Mouse (Mus musculus): Measurements from ENCODE around the gene Nat8f2. TPM values are rescaled to one million over a fixed set of nuclear protein-coding genes. Genes with fewer than 3 reads are reported as not detected.
"Not testable (repeated sequence)": the region's sequence is repeated elsewhere in the genome, so short reads cannot be mapped to it uniquely, and the experiment has no call there.

Gene Nat8f2
- polyA plus RNA-seq, 1 experiment from 2014 or later, result not detected

- WGBS, result 68% methylated on average over 25 of the region's 25 CpGs
- not testable (repeated sequence) for H3K36me3 ChIP-seq; H3K4me3 ChIP-seq; H3K27me3 ChIP-seq (ENCODE audit: insufficient read depth, poor library complexity, severe bottlenecking); H3K27ac ChIP-seq; H3K4me1 ChIP-seq (replicated peaks); DNase-seq (ENCODE audit: low spot score)
- H3K9me3 ChIP-seq, result peaks cover 20% of the 10 kb centered on the region; the same call in 1 of the 2 replicates
Observed at GRCm38 (mm10) chr6:85895061-85895648, 26.2 kb upstream of the Nat8f2 start.

GRCm38 (mm10) chr6:85888961-85889360 is 20.0 kb upstream of the Nat8f2 start:
- WGBS, result 88% methylated on average over 2 of the region's 2 CpGs
- H3K27me3 ChIP-seq (ENCODE audit: insufficient read depth, poor library complexity, severe bottlenecking), result no peaks in the 10 kb centered on the region
- H3K4me3 ChIP-seq, result no peak overlapping the region
- H3K4me1 ChIP-seq (replicated peaks), result no peaks in the 10 kb centered on the region
- DNase-seq (ENCODE audit: low spot score), result no peak
- H3K9me3 ChIP-seq, result peaks cover 27% of the 10 kb centered on the region
- H3K36me3 ChIP-seq, result no peaks in the 10 kb centered on the region
- H3K27ac ChIP-seq, result no peak overlapping the region

- no peak for DNase-seq (ENCODE audit: low spot score)
- Histone ChIP-seq H3K36me3 (no peaks in the 10 kb centered on the region), H3K27ac (no peak overlapping the region), H3K27me3 (ENCODE audit: insufficient read depth, poor library complexity, severe bottlenecking) (no peaks in the 10 kb centered on the region), H3K4me3 (no peak overlapping the region), H3K9me3 (peaks cover 21% of the 10 kb centered on the region), H3K4me1 (replicated peaks) (no peaks in the 10 kb centered on the region)
- 82% methylated on average over 1 of the region's 1 CpGs for WGBS
Observed at GRCm38 (mm10) chr6:85884311-85884710, 15.4 kb upstream of the Nat8f2 start.

GRCm38 (mm10) chr6:85883246-85883645 is 14.3 kb upstream of the Nat8f2 start:
- not testable (repeated sequence) for DNase-seq (ENCODE audit: low spot score); H3K4me1 ChIP-seq (replicated peaks); H3K36me3 ChIP-seq; H3K27me3 ChIP-seq (ENCODE audit: insufficient read depth, poor library complexity, severe bottlenecking); H3K4me3 ChIP-seq; H3K27ac ChIP-seq
- peaks cover 21% of the 10 kb centered on the region for H3K9me3 ChIP-seq
- 91% methylated on average over 9 of the region's 9 CpGs for WGBS

- Histone ChIP-seq H3K9me3 (no peaks in the 10 kb centered on the region), H3K27ac (no peak overlapping the region), H3K4me1 (replicated peaks) (0 out of 2 replicates have a peak, but pooled peaks cover 2% of the 10 kb centered on the region), H3K27me3 (ENCODE audit: insufficient read depth, poor library complexity, severe bottlenecking) (no peaks in the 10 kb centered on the region), H3K36me3 (no peaks in the 10 kb centered on the region), H3K4me3 (no peak overlapping the region)
- WGBS, result 80% methylated on average over 8 of the region's 8 CpGs
- DNase-seq (ENCODE audit: low spot score), result no peak
Observed at GRCm38 (mm10) chr6:85867726-85868690, 950 bp downstream of the Nat8f2 start.

GRCm38 (mm10) chr6:85866995-85867394 is 2.0 kb downstream of the Nat8f2 start:
- not testable (repeated sequence) for H3K9me3 ChIP-seq; H3K27ac ChIP-seq; H3K4me3 ChIP-seq; DNase-seq (ENCODE audit: low spot score); H3K4me1 ChIP-seq (replicated peaks); H3K27me3 ChIP-seq (ENCODE audit: insufficient read depth, poor library complexity, severe bottlenecking); H3K36me3 ChIP-seq
- 72% methylated on average over 1 of the region's 1 CpGs for WGBS

GRCm38 (mm10) chr6:85866166-85866565 is 2.8 kb downstream of the Nat8f2 start:
- not testable (repeated sequence) for H3K4me1 ChIP-seq (replicated peaks); DNase-seq (ENCODE audit: low spot score); H3K36me3 ChIP-seq; H3K27ac ChIP-seq; H3K4me3 ChIP-seq; H3K27me3 ChIP-seq (ENCODE audit: insufficient read depth, poor library complexity, severe bottlenecking); H3K9me3 ChIP-seq
- 85% methylated on average over 3 of the region's 3 CpGs for WGBS

- H3K27ac ChIP-seq; DNase-seq (ENCODE audit: low spot score); H3K9me3 ChIP-seq; H3K4me3 ChIP-seq; H3K36me3 ChIP-seq; H3K27me3 ChIP-seq (ENCODE audit: insufficient read depth, poor library complexity, severe bottlenecking); H3K4me1 ChIP-seq (replicated peaks): not testable (repeated sequence)
- WGBS, result 74% methylated on average over 6 of the region's 7 CpGs
Observed at GRCm38 (mm10) chr6:85864900-85865639, 3.9 kb downstream of the Nat8f2 start.

- no peak for DNase-seq (ENCODE audit: low spot score)
- Histone ChIP-seq H3K27ac (no peak overlapping the region), H3K36me3 (no peaks in the 10 kb centered on the region), H3K4me3 (no peak overlapping the region), H3K27me3 (ENCODE audit: insufficient read depth, poor library complexity, severe bottlenecking) (no peaks in the 10 kb centered on the region), H3K9me3 (no peaks in the 10 kb centered on the region), H3K4me1 (replicated peaks) (0 out of 2 replicates have a peak, but pooled peaks cover 2% of the 10 kb centered on the region)
- 90% methylated on average over 2 of the region's 2 CpGs for WGBS
Observed at GRCm38 (mm10) chr6:85863840-85864239, 5.1 kb downstream of the Nat8f2 start.

- 90% methylated on average over 2 of the region's 2 CpGs for WGBS
Observed at GRCm38 (mm10) chr6:85863136-85863535, 5.8 kb downstream of the Nat8f2 start.

GRCm38 (mm10) chr6:85862565-85862964 is 6.4 kb downstream of the Nat8f2 start:
- Histone ChIP-seq H3K4me3 (no peak overlapping the region), H3K4me1 (replicated peaks) (0 out of 2 replicates have a peak, but pooled peaks cover 2% of the 10 kb centered on the region), H3K27me3 (ENCODE audit: insufficient read depth, poor library complexity, severe bottlenecking) (no peaks in the 10 kb centered on the region), H3K36me3 (no peaks in the 10 kb centered on the region), H3K27ac (no peak overlapping the region), H3K9me3 (no peaks in the 10 kb centered on the region)
- no peak for DNase-seq (ENCODE audit: low spot score)
- WGBS, result 89% methylated on average over 3 of the region's 3 CpGs

More at GRCm38 (mm10) chr6:85863136-85863535, 5.8 kb downstream of the Nat8f2 start:
- H3K27ac ChIP-seq, result no peak overlapping the region
- DNase-seq (ENCODE audit: low spot score), result no peak
- H3K36me3 ChIP-seq, result no peaks in the 10 kb centered on the region
- no peak overlapping the region for H3K4me3 ChIP-seq
- no peaks in the 10 kb centered on the region for H3K27me3 ChIP-seq (ENCODE audit: insufficient read depth, poor library complexity, severe bottlenecking)
- no peaks in the 10 kb centered on the region for H3K9me3 ChIP-seq
- H3K4me1 ChIP-seq (replicated peaks), result 0 out of 2 replicates have a peak, but pooled peaks cover 2% of the 10 kb centered on the region

GRCm38 (mm10) chr6:85861247-85861646 is 7.7 kb downstream of the Nat8f2 start:
- DNase-seq (ENCODE audit: low spot score), result no peak
- Histone ChIP-seq H3K27me3 (ENCODE audit: insufficient read depth, poor library complexity, severe bottlenecking) (no peaks in the 10 kb centered on the region), H3K4me1 (replicated peaks) (0 out of 2 replicates have a peak, but pooled peaks cover 2% of the 10 kb centered on the region), H3K36me3 (no peaks in the 10 kb centered on the region), H3K4me3 (no peak overlapping the region), H3K27ac (no peak overlapping the region), H3K9me3 (no peaks in the 10 kb centered on the region)
- 80% methylated on average over 3 of the region's 3 CpGs for WGBS

Measured in hindbrain, embryonic 10.5 days (tissue).